Mouse (Mus musculus) intestine, embryonic 16.5 days (tissue): ENCODE results near the gene Smarcc1. TPM values are rescaled to one million over a fixed set of nuclear protein-coding genes. Genes with fewer than 3 reads are reported as not detected.

Experiments
- ATAC-seq: fragments of 200-750 bp; cut with Nextera tagmentation; 2 replicates; pipeline ENCODE4 v1.8.0; 2017; ENCODE audit warnings: moderate TSS enrichment, moderate library complexity
- H3K27ac ChIP-seq: fragments of 300-500 bp; sonication (generic); 2 replicates; pipeline ENCODE4 v1.5.1; 2014; ENCODE audit warnings: mild to moderate bottlenecking, low read length
- H3K27me3 ChIP-seq: fragments of 300-500 bp; sonication (generic); replicated peaks from 2 replicates; pipeline ENCODE4 v1.6.1; 2014; ENCODE audit warnings: low read length, control low read depth, mixed read lengths; ENCODE audit not compliant: control insufficient read depth, insufficient read depth
- H3K36me3 ChIP-seq: fragments of 300-500 bp; sonication (generic); 2 replicates; pipeline ENCODE4 v1.6.1; 2014; ENCODE audit warnings: low read length, control low read depth; ENCODE audit not compliant: control insufficient read depth, insufficient read depth
- H3K4me1 ChIP-seq: fragments of 300-500 bp; sonication (generic); 2 replicates; pipeline ENCODE4 v1.6.1; 2014; ENCODE audit warnings: low read length, control low read depth, mixed read lengths; ENCODE audit not compliant: control insufficient read depth, insufficient read depth
- H3K4me2 ChIP-seq: fragments of 300-500 bp; sonication (generic); 2 replicates; pipeline ENCODE4 v1.6.1; 2014; ENCODE audit warnings: low read depth, low read length, control low read depth
- H3K4me3 ChIP-seq: fragments of 300-500 bp; sonication (generic); 2 replicates; pipeline ENCODE4 v1.5.1; 2014; ENCODE audit warnings: mild to moderate bottlenecking, low read length
- H3K9ac ChIP-seq: fragments of 300-500 bp; sonication (generic); 2 replicates; pipeline ENCODE4 v1.6.1; 2014; ENCODE audit warnings: low read depth, low read length
- H3K9me3 ChIP-seq: fragments of 300-500 bp; sonication (generic); 2 replicates; pipeline ENCODE4 v1.6.1; 2016; ENCODE audit warnings: low read length, control low read depth; ENCODE audit not compliant: control insufficient read depth
- WGBS: fragments of 180-500 bp; shearing (Covaris S2); extraction: QIAGEN DNeasy Blood & Tissue Kit; methylation state at CpG from one replicate; pipeline ENCODE4 v1.1.7; 2014; 5-methylcytosine and 5-hydroxymethylcytosine counted together
- polyA plus RNA-seq: library from polyadenylated mRNA; unstranded; fragments of >200 nt; fragmentation: Nextera tagmentation; extraction: Ambion mirVana; gene quantifications from 2 replicates; pipeline ENCODE4 v1.2.1, GENCODE M21; 2015

Smarcc1 gene
- polyA plus RNA-seq, 1 experiment from 2014 or later: 60.8 TPM

DNA sequence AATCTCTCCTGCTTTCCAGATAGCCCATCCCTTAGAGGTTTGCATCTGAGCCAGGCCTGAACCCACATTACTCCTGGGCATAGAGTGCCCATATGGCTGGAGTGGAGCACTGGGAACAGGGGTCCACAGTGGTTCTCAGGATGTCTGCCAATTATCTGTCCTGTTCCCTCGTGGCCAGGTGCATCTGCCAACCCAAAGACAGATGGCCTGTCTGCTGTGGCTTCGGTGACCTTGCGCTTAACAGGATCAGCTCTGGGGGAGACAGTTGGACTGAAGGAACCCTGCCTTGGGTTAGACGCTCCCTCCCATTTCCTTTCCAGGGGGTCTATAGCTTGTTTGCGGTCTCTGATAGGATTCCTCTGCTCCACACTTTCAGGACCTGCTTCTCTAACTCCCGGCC lies 141.1 kb downstream of the Smarcc1 start:
- Histone ChIP-seq H3K27me3 (no peaks in the 10 kb centered on the region), H3K4me1 (no peaks in the 10 kb centered on the region), H3K9ac (no peak overlapping the region), H3K27ac (no peak overlapping the region), H3K4me2 (no peak overlapping the region), H3K4me3 (no peak overlapping the region), H3K9me3 (no peaks in the 10 kb centered on the region), H3K36me3 (no peaks in the 10 kb centered on the region)
- 73% methylated on average over 6 of the region's 6 CpGs for WGBS
- no peak for ATAC-seq

DNA sequence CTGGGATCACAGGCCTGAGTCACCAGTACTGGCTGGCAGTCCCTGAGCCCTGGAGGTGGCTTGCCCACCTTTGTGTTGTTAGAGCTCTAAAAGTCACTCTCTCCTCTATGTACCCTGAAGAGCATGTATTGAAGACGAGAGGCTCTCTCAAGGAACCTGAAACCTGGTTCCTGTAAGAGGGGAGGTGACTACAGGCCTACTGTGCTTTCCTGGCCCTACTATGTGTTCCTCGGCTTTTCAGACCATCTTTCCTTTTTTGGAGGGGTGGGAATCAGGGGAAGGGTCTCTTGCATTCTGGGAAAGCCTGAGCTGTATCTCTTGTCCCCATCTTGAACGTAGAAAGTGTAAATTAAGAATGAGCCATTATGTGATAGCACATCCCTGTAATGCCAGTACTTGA lies 141.6 kb downstream of the Smarcc1 start:
- no peak overlapping the region for H3K27ac ChIP-seq
- no peak overlapping the region for H3K9ac ChIP-seq
- no peak overlapping the region for H3K4me3 ChIP-seq
- 79% methylated on average over 3 of the region's 3 CpGs for WGBS
- no peaks in the 10 kb centered on the region for H3K27me3 ChIP-seq
- ATAC-seq: no peak
- no peaks in the 10 kb centered on the region for H3K9me3 ChIP-seq
- H3K36me3 ChIP-seq: no peaks in the 10 kb centered on the region
- H3K4me2 ChIP-seq: no peak overlapping the region
- H3K4me1 ChIP-seq: no peaks in the 10 kb centered on the region

DNA sequence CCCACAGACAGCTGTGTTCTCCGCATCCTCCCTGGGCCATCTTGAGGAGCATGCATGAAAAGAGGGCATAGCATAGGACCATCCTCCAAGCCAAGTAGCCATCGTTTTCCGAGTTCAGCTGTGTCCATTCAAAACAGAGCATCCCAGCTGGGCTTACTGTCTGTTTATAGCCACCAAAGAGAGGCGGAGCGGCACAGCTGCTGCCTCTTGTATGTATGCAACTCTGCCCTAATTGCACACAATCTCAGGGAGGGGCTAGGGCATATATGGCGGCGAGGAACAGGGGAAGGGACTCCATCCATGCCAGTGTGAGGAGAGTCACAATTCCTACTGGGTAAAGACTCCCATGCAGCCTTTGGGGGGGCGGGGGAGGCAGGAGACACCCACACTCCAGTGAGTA lies 145.7 kb downstream of the Smarcc1 start:
- Histone ChIP-seq H3K9me3 (no peaks in the 10 kb centered on the region), H3K36me3 (no peaks in the 10 kb centered on the region), H3K4me3 (no peak overlapping the region), H3K27ac (no peak overlapping the region), H3K4me2 (no peak overlapping the region), H3K9ac (no peak overlapping the region), H3K4me1 (no peaks in the 10 kb centered on the region), H3K27me3 (no peaks in the 10 kb centered on the region)
- WGBS: 69% methylated on average over 8 of the region's 8 CpGs
- ATAC-seq: no peak

DNA sequence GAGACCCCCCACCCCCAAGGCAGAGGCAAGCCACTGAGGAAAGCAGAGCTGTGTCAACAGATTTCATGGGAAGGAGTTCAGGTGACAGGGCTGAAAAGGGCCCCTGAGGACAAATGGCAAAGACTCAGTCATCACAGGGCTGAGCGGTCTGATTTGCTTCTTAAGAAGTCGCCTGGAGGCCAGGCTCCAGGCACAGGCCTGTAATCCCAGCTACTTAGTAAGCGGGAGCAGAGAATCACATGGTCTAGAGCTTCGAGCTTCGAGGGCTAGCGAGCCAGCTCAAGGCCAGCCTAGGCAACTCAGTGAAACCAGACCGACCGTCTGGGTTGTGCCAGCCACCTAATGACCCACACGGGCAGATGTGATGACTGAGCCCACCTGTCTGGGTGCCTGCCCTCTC lies 147.5 kb downstream of the Smarcc1 start:
- Histone ChIP-seq H3K4me3 (no peak overlapping the region), H3K36me3 (no peaks in the 10 kb centered on the region), H3K9ac (no peak overlapping the region), H3K9me3 (no peaks in the 10 kb centered on the region), H3K4me1 (no peaks in the 10 kb centered on the region), H3K27me3 (no peaks in the 10 kb centered on the region), H3K4me2 (no peak overlapping the region), H3K27ac (no peak overlapping the region)
- ATAC-seq: no peak
- 77% methylated on average over 9 of the region's 9 CpGs for WGBS

- Histone ChIP-seq H3K27me3 (no peaks in the 10 kb centered on the region), H3K4me1 (no peaks in the 10 kb centered on the region), H3K4me3 (no peak overlapping the region), H3K36me3 (no peaks in the 10 kb centered on the region), H3K4me2 (no peak overlapping the region), H3K9me3 (no peaks in the 10 kb centered on the region), H3K27ac (no peak overlapping the region), H3K9ac (no peak overlapping the region)
- WGBS: 92% methylated on average over 10 of the region's 10 CpGs
- no peak for ATAC-seq
Measured at GRCm38 (mm10) chr9:110268416-110268815, 150.9 kb downstream of the Smarcc1 start.

DNA sequence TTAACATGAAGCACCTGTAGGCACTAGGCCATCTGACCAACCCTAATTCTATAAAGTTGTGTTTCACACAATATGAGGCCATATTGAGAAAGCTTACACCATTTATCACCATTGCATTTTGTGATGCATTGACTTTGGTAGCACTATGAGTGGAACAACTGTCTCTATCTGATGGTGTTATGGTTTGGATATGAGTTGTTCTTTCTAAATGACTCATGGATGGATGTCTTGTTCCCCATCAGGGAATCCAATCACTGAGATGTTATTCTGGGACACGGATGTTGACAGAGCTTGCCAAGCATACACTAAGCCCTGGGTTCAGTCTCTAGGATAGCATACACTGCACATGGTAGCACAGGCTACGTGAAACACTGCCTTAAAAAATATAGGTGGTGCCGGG lies 154.8 kb downstream of the Smarcc1 start:
- WGBS: 94% methylated on average over 3 of the region's 3 CpGs
- Histone ChIP-seq H3K9ac (no peak overlapping the region), H3K36me3 (no peaks in the 10 kb centered on the region), H3K27ac (no peak overlapping the region), H3K4me2 (no peak overlapping the region), H3K4me1 (no peaks in the 10 kb centered on the region), H3K9me3 (no peaks in the 10 kb centered on the region), H3K27me3 (no peaks in the 10 kb centered on the region), H3K4me3 (no peak overlapping the region)
- no peak for ATAC-seq

DNA sequence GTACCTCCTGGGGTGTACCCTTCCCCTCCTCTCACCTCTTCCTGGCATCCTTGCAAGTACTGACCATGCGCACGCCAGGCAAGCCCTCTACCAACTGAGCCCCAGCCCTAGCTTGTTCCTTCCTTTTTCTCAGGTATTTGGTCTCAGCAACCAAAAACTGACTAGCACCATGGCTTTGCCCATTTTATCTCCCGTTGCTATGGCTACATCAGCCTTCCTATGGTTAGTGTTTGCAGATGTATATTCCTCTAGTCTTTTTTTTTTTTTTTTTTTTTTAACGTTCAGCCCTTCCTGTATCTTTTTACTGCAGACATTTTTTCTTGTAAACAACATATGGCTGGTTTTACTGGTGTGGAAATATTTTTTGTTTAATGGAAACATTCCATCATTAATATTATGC lies 156.0 kb downstream of the Smarcc1 start:
- H3K9me3 ChIP-seq: no peaks in the 10 kb centered on the region
- no peak overlapping the region for H3K4me3 ChIP-seq
- no peak overlapping the region for H3K27ac ChIP-seq
- H3K4me1 ChIP-seq: no peaks in the 10 kb centered on the region
- no peak overlapping the region for H3K4me2 ChIP-seq
- H3K36me3 ChIP-seq: no peaks in the 10 kb centered on the region
- H3K9ac ChIP-seq: no peak overlapping the region
- H3K27me3 ChIP-seq: no peaks in the 10 kb centered on the region
- 56% methylated on average over 4 of the region's 4 CpGs for WGBS
- ATAC-seq: no peak

- Histone ChIP-seq H3K9me3 (no peaks in the 10 kb centered on the region), H3K4me2 (no peak overlapping the region), H3K9ac (no peak overlapping the region), H3K4me3 (no peak overlapping the region), H3K27ac (no peak overlapping the region), H3K27me3 (no peaks in the 10 kb centered on the region), H3K36me3 (no peaks in the 10 kb centered on the region), H3K4me1 (no peaks in the 10 kb centered on the region)
- ATAC-seq: no peak
- WGBS: 70% methylated on average over 5 of the region's 5 CpGs
Measured at GRCm38 (mm10) chr9:110275882-110276281, 158.4 kb downstream of the Smarcc1 start.

DNA sequence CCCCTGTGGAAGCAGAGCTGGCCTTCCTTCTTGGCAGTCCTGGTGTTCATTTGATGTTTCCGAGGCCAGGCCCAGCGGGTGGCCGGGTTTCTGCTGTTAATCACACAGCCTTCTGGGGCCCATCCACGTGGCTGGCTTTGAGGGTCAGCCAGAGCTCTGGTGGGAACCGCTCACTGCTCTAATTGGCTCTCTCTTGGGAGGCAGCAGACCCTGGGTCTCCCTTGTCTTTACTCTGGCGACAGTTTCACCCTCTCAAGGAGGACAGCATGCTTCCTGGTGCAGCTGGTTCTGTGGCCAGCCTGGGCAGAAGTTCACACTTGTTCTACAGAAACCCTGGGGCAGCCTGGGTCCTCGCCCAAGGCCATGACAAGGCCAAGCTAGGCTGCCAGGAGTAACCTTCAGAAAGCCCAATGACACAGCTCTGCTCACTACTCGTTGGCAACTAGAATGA lies 159.9 kb downstream of the Smarcc1 start:
- WGBS: 60% methylated on average over 8 of the region's 8 CpGs
- H3K36me3 ChIP-seq: no peaks in the 10 kb centered on the region

GRCm38 (mm10) chr9:110284075-110284697 lies 166.7 kb downstream of the Smarcc1 start:
- no peak overlapping the region for H3K9ac ChIP-seq
- no peaks in the 10 kb centered on the region for H3K9me3 ChIP-seq
- H3K4me3 ChIP-seq: no peak overlapping the region
- H3K27me3 ChIP-seq: no peaks in the 10 kb centered on the region
- no peak for ATAC-seq
- H3K36me3 ChIP-seq: no peaks in the 10 kb centered on the region
- 92% methylated on average over 8 of the region's 10 CpGs for WGBS
- H3K27ac ChIP-seq: no peak overlapping the region
- no peaks in the 10 kb centered on the region for H3K4me1 ChIP-seq
- H3K4me2 ChIP-seq: no peak overlapping the region

More for the DNA sequence above, 159.9 kb downstream of the Smarcc1 start:
- Histone ChIP-seq H3K4me2 (no peak overlapping the region), H3K27me3 (no peaks in the 10 kb centered on the region), H3K4me3 (no peak overlapping the region), H3K9ac (no peak overlapping the region), H3K27ac (no peak overlapping the region), H3K4me1 (no peaks in the 10 kb centered on the region), H3K9me3 (no peaks in the 10 kb centered on the region)
- no peak for ATAC-seq
